Mouse (Mus musculus): ENCODE measurements around the gene Gbp2. TPM values are rescaled to one million over a fixed set of nuclear protein-coding genes. Genes with fewer than 3 reads are reported as not detected.

Gbp2 gene
- polyA plus RNA-seq, 1 experiment = 6.8 TPM

DNA sequence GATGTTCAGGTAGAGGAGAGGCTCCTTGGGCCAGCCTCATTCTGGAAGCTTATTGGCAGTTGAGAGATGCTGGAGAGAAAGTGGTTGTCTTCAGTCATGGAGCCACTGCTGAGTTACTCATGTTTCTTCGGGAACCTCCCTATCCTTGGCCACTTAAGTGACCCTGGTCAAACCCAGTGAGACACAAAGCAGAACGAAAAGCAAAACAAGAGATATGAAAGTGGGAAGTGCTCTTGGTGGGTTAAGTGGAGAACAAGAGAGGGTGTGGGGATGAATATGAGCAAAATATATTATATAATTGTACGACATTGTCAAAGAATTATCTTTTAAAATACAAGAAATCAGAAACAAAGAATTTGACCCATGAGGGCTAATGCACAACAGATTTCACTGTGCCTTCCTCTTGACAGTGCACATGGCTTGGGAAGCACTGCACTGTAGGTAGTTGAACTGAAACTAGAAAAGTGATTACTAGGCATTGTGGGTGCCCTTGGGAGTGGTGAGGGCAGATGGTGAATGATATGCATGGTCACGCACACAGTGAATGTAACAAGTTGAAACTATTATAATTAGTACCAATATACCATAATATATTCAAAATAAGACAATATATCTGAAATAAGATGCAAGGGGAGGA lies 29.9 kb upstream of the Gbp2 start:
- Histone ChIP-seq H3K27ac (ENCODE audit: insufficient read depth, low read depth, low read length) (no peak overlapping the region), H3K4me3 (ENCODE audit: low read depth, low read length) (no peak overlapping the region), H3K36me3 (ENCODE audit: control insufficient read depth, insufficient read depth, low read length) (no peaks in the 10 kb centered on the region), H3K4me1 (ENCODE audit: control insufficient read depth, insufficient read depth, insufficient read length, low read length) (no peaks in the 10 kb centered on the region), H3K27me3 (ENCODE audit: control insufficient read depth, insufficient read depth, low read length) (no peaks in the 10 kb centered on the region)
- 73% methylated on average over 4 of the region's 4 CpGs for WGBS
- TF ChIP-seq POLR2A (IDR thresholded peaks at IDR 0.05; ENCODE audit: low read depth, low read length) (no peak), CTCF (IDR thresholded peaks at IDR 0.05; ENCODE audit: extremely low read depth, insufficient read length, insufficient replicate concordance, low read depth, low read length) (no peak)

DNA sequence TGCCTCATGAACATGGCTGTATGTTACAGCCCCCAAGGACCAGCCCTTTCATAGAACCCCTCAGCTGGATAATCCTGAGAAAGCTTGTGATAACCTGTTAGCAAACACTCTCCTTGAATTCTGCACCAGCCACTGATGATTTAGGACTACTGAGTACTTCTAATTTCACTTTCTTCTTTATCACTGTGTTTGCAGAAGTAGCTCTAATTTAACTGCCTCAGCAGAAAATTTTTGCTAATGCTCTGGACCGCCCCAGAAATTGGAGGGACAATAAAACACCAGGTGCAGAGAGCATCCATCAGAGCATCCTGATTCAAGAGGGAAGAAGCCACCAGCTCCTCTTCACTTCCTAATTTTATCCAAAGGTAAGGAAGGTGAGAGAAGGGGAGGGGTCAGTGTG lies 25.9 kb upstream of the Gbp2 start, which contains the start of gene Gbp2b:
Gene Gbp2b (plus strand): TSS at position 301 of the 400 bp plus-strand sequence.
- no peak within 1 kb of the TSS for H3K4me3 ChIP-seq (ENCODE audit: low read depth, low read length)
- TF ChIP-seq POLR2A (IDR thresholded peaks at IDR 0.05; ENCODE audit: low read depth, low read length) = no peak
- no peak for TF ChIP-seq CTCF (IDR thresholded peaks at IDR 0.05; ENCODE audit: extremely low read depth, insufficient read length, insufficient replicate concordance, low read depth, low read length)
- 54% methylated on average over 1 of the region's 1 CpGs for WGBS

GRCm38 (mm10) chr3:142597923-142598322 lies 22.5 kb upstream of the Gbp2 start:
- TF ChIP-seq CTCF (IDR thresholded peaks at IDR 0.05; ENCODE audit: extremely low read depth, insufficient read length, insufficient replicate concordance, low read depth, low read length) (no peak), POLR2A (IDR thresholded peaks at IDR 0.05; ENCODE audit: low read depth, low read length) (no peak)
- no peak overlapping the region for H3K4me3 ChIP-seq (ENCODE audit: low read depth, low read length)
- no peaks in the 10 kb centered on the region for H3K4me1 ChIP-seq (ENCODE audit: control insufficient read depth, insufficient read depth, insufficient read length, low read length)
- H3K27me3 ChIP-seq (ENCODE audit: control insufficient read depth, insufficient read depth, low read length) = no peaks in the 10 kb centered on the region
- no peaks in the 10 kb centered on the region for H3K36me3 ChIP-seq (ENCODE audit: control insufficient read depth, insufficient read depth, low read length)
- H3K27ac ChIP-seq (ENCODE audit: insufficient read depth, low read depth, low read length) = no peak overlapping the region
- WGBS = 66% methylated on average over 3 of the region's 3 CpGs

More for the DNA sequence above, 25.9 kb upstream of the Gbp2 start, which contains the start of gene Gbp2b:
- Histone ChIP-seq H3K4me1 (ENCODE audit: control insufficient read depth, insufficient read depth, insufficient read length, low read length) (no peaks in the 10 kb centered on the region), H3K27ac (ENCODE audit: insufficient read depth, low read depth, low read length) (no peak within 1 kb of the TSS), H3K27me3 (ENCODE audit: control insufficient read depth, insufficient read depth, low read length) (no peaks in the 10 kb centered on the region), H3K36me3 (ENCODE audit: control insufficient read depth, insufficient read depth, low read length) (no peaks in the 10 kb centered on the region)

GRCm38 (mm10) chr3:142601675-142602074 lies 18.7 kb upstream of the Gbp2 start:
- TF ChIP-seq CTCF (IDR thresholded peaks at IDR 0.05; ENCODE audit: extremely low read depth, insufficient read length, insufficient replicate concordance, low read depth, low read length) (no peak), POLR2A (IDR thresholded peaks at IDR 0.05; ENCODE audit: low read depth, low read length) (no peak)
- no peaks in the 10 kb centered on the region for H3K4me1 ChIP-seq (ENCODE audit: control insufficient read depth, insufficient read depth, insufficient read length, low read length)
- 0 out of 2 replicates have a peak, but pooled peaks cover 1% of the 10 kb centered on the region for H3K27me3 ChIP-seq (ENCODE audit: control insufficient read depth, insufficient read depth, low read length)
- H3K27ac ChIP-seq (ENCODE audit: insufficient read depth, low read depth, low read length) = no peak overlapping the region
- no peak overlapping the region for H3K4me3 ChIP-seq (ENCODE audit: low read depth, low read length)
- H3K36me3 ChIP-seq (ENCODE audit: control insufficient read depth, insufficient read depth, low read length) = no peaks in the 10 kb centered on the region

DNA sequence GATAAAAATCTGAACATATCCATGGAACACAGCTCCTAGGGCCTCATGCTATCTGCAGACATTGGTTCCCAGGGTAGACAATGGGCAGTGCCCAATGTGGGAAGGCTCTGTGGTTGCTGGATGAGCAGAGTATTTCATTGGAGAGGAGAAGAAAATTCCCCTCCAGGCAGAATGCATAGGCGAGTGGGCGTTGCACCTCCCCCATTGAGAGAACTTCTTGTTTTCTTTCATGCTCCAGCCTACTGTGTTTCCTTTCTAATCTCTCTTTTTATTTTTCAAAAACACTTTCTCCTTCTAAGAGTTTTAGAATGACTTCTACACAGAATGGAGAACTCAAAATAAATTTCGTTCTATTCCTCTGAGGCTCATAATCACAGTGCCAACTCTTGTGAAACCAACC lies 1.7 kb upstream of the Gbp2 start:
- peaks cover 4% of the 10 kb centered on the region; the same call in 1 of the 2 replicates for H3K27me3 ChIP-seq (ENCODE audit: control insufficient read depth, insufficient read depth, low read length)
- no peak overlapping the region for H3K4me3 ChIP-seq (ENCODE audit: low read depth, low read length)
- TF ChIP-seq POLR2A (IDR thresholded peaks at IDR 0.05; ENCODE audit: low read depth, low read length) (no peak), CTCF (IDR thresholded peaks at IDR 0.05; ENCODE audit: extremely low read depth, insufficient read length, insufficient replicate concordance, low read depth, low read length) (no peak)
- 70% methylated on average over 3 of the region's 3 CpGs for whole genome bisulfite sequencing
- no peaks in the 10 kb centered on the region for H3K4me1 ChIP-seq (ENCODE audit: control insufficient read depth, insufficient read depth, insufficient read length, low read length)
- no peaks in the 10 kb centered on the region for H3K36me3 ChIP-seq (ENCODE audit: control insufficient read depth, insufficient read depth, low read length)
- H3K27ac ChIP-seq (ENCODE audit: insufficient read depth, low read depth, low read length) = no peak overlapping the region

DNA sequence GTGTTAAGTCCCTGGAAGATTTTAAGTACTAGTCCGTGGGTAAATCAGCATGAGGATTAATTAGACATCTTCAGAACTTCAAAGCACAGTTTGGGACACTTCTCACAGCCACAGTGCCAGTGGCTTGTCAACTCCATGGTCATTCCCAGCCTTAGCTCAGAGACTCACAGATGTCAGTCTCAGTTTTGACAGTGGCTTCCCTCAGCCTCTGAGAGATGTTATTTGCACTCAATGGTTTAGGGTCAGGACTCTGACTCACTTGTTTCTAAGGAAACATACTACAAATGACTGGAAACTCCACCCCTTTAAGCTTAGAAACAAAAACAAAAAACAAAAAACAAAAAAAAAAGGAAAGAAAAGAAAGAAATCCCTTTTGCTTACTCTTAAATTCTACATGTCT lies 796 bp upstream of the Gbp2 start:
- WGBS = 45% methylated on average over 1 of the region's 1 CpGs
- Histone ChIP-seq H3K27me3 (ENCODE audit: control insufficient read depth, insufficient read depth, low read length) (peaks cover 4% of the 10 kb centered on the region; the same call in 1 of the 2 replicates), H3K4me3 (ENCODE audit: low read depth, low read length) (no peak overlapping the region), H3K27ac (ENCODE audit: insufficient read depth, low read depth, low read length) (peak overlapping the region; percentile 22; the same call in 1 of the 2 replicates), H3K36me3 (ENCODE audit: control insufficient read depth, insufficient read depth, low read length) (no peaks in the 10 kb centered on the region), H3K4me1 (ENCODE audit: control insufficient read depth, insufficient read depth, insufficient read length, low read length) (no peaks in the 10 kb centered on the region)
- no peak for TF ChIP-seq POLR2A (IDR thresholded peaks at IDR 0.05; ENCODE audit: low read depth, low read length)

DNA sequence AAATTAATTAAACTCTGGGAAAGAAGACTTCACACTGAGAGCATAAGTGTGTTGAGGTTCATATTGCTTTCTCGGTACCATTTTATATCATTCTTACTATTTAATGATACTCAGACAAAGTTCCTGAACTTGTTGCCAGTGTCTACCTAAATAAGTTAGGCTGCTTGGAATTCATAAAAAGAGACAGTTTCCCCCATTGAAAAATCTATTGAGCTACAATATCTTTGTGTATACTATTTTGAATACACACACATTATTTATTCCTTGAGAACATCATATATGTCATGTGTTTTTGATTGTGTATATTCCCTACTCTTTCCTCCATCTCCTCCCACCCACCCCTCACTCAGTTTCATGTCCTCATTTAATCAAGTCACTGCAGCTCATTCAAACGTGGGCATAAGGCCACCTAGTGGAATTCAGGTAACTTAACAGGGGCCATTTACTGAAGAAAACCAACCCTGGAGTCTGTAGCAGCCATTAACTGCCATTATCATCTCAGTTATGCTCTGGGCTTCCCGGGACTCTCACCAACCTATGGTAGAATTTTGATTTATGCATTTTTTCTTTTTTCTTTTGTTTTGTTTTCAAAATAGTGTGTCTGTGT lies 657 bp downstream of the Gbp2 start:
- peak overlapping the region; percentile 41; the same call in 1 of the 2 replicates for H3K4me3 ChIP-seq (ENCODE audit: low read depth, low read length)
- TF ChIP-seq CTCF (IDR thresholded peaks at IDR 0.05; ENCODE audit: extremely low read depth, insufficient read length, insufficient replicate concordance, low read depth, low read length) (no peak), POLR2A (IDR thresholded peaks at IDR 0.05; ENCODE audit: low read depth, low read length) (no peak)
- WGBS = 35% methylated on average over 3 of the region's 3 CpGs
- H3K27me3 ChIP-seq (ENCODE audit: control insufficient read depth, insufficient read depth, low read length) = peaks cover 4% of the 10 kb centered on the region; the same call in 1 of the 2 replicates
- H3K27ac ChIP-seq (ENCODE audit: insufficient read depth, low read depth, low read length) = peak overlapping the region; percentile 81
- no peaks in the 10 kb centered on the region for H3K4me1 ChIP-seq (ENCODE audit: control insufficient read depth, insufficient read depth, insufficient read length, low read length)
- no peaks in the 10 kb centered on the region for H3K36me3 ChIP-seq (ENCODE audit: control insufficient read depth, insufficient read depth, low read length)

Measured in small intestine, adult 2 months (tissue).